Mouse (Mus musculus) cerebellum, adult 2 months (tissue): ENCODE data around the gene Lcn3.

ENCODE experiments used
- CTCF ChIP-seq: fragments of 200-500 bp; IDR thresholded peaks from 2 replicates; pipeline ENCODE4 v1.5.1; 2011; ENCODE audit warnings: low read depth, mild to moderate bottlenecking, control low read depth, low read length, moderate library complexity, borderline replicate concordance; ENCODE audit not compliant: insufficient read depth
- POLR2A ChIP-seq: fragments of 200-500 bp; IDR thresholded peaks from 2 replicates; pipeline ENCODE4 v1.6.1; 2011; ENCODE audit warnings: low read length, control low read depth, borderline replicate concordance; ENCODE audit not compliant: insufficient read depth

GRCm38 (mm10) chr2:25733199-25733930 is 32.0 kb upstream of the Lcn3 start:
- TF ChIP-seq CTCF (no peak), POLR2A (no peak)
